Mouse (Mus musculus): ENCODE results near the gene Adal. TPM values are rescaled to one million over a fixed set of nuclear protein-coding genes. Genes with fewer than 3 reads are reported as not detected.
"Not testable (repeated sequence)": the region's sequence is repeated elsewhere in the genome, so short reads cannot be mapped to it uniquely, and the experiment has no call there.

Gene Adal
- 10 to 100 TPM; 13.4 to 18.9 (median 17.1) TPM for total RNA-seq (2022)

DNA sequence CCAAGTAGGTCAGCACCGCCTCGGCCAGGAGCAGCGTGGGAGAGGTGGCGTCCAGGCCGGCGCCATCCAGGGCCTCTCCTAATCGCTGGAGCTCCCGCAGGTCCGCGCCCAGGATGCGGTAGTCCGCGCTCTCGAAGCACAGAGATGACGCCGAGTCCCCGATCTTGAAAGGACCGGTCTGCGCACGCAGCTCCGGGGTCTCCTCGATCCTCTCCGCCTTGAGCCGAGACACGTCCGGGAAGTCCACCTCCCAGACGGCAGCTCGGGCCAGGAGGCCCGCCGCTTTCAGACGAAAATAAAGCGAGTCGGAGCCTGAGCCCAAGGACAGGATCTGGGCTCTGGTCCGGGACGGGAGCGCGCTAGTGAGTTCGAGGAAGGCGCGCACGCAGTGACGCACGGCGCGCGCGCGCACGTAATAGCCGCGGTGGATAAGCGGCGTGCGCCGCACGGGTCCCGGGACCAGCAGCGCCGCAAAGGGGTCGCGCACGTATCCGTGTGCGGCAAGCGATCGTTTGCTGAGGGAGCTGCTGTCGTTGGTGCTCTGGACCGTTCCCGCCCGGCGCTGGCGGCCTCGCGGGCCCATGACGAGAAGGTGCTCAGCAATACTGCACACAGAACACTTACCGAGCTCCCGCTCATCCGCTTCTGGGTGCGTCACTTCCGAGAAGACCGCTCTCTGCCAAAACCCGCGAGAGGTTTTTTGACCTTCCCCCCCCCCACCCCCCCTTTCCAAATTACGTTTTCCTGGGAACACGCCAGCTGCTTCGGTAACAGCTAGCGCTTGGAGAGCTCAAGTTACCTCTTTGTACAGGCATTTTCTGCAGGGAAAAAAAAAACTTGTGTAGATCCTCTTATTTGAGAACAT, at the start of gene Adal, which contains the start of gene Lcmt2:
Gene Adal (plus strand): TSS at position 411 of the 865 bp plus-strand sequence.
Gene Lcmt2 (minus strand): TSS at position 636 of the 865 bp plus-strand sequence.
- DNase-seq (ENCODE audit: low spot score in 2 of 2): peak; percentile 89

DNA sequence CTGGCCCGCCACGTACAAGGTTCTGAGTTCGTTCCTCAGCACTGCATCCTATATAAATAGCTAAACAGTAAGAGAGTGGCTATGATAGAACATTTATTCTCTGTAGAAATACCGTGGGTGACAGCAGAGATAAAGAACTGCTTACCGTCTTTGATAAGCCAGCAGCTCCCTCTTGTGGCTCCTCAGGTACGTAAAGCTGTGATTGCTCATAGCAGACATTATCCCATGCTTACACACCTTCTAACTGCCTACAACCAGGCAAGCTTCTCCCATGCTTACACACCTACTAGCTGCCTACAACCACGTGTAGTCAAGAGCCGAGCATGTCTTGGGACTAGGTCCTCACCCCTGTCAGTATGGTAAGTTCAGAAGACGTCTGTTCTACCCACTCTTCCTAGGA, 38.2 kb upstream of the Adal start:
- DNase-seq (ENCODE audit: low spot score in 2 of 2): peak; percentile 8 to 25

DNA sequence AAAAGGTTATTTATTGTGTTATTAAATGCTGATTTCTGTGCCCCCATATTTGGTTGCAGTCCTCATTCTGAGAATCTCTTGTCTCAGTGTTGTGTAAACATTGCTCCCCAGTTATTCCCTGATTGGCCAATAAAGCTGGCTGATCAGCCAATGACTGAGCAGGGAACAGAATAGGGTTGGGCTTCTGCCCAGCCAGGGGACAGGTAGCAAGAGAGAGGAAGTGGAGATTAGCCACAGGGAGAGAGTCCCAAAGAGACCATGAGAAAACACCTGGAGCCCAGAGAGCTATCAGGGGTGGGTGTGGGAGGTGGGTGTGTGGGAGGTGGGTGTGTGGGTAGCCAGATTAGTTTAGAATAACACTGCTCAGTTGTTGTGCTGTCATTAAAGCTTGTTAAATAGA, 34.3 kb upstream of the Adal start:
- DNase-seq (ENCODE audit: low spot score in 2 of 2): no peak

DNA sequence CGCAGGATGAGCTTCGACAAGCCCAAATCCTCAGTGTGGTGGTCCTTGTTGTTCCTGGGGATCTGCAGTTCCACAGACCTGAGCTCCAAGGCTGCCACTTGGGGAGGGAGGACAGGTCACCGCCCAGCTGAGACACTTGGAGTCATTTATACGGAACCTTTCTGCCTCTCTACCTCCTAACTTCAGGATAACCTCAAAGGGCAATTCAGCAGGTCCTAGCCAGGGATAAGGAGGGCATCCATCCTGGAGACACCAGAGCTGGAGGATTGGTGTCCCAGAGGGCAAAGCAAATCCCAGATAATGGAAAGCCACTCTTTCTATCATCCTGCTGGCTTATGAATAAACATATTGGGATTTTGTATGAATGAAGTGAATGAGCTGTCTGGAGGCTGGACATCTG, 30.5 kb upstream of the Adal start, which contains the start of gene Tgm7:
Gene Tgm7 (minus strand): TSS at position 101 of the 400 bp plus-strand sequence.
- DNase-seq (ENCODE audit: low spot score in 2 of 2): no peak

DNA sequence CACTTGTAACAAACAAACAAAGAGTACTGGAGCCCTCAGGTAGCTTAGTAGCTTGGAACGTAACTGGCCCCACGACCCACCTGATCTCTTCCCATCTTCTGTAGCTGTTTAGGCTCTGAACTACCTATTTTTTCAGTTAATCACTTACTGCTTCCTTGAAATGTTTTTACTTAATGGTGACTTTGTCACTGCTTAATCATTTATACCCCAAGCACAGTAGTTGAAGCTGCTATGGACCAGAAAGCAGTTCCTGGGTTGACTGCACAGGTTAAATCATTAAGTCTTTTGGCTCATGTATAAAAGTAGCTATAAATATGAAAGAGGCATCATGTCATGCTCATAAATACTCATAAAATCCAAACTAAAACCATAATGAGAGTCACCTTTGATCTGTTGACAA, 24.8 kb upstream of the Adal start:
- DNase-seq (ENCODE audit: low spot score in 2 of 2): no peak

DNA sequence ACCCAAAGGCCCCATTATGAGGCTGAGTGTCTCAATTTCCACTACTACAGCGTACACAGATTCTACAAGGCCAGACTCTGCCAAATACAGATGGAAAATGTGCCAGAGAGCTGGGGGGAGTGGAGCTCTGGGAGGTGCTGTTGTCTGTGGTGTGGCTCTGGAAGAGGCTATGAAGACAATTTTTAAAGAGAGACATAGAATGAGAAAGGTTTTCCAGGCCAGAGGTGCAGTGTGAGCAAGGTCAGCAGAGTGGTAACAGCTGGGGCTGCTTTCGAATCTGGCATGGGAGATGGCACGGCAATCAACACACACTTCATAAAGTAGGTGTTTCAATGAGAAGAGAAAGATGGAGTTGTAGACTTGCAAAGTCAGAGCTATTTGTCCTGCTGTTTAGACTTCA, 21.0 kb upstream of the Adal start:
- no peak for DNase-seq (ENCODE audit: low spot score in 2 of 2)

DNA sequence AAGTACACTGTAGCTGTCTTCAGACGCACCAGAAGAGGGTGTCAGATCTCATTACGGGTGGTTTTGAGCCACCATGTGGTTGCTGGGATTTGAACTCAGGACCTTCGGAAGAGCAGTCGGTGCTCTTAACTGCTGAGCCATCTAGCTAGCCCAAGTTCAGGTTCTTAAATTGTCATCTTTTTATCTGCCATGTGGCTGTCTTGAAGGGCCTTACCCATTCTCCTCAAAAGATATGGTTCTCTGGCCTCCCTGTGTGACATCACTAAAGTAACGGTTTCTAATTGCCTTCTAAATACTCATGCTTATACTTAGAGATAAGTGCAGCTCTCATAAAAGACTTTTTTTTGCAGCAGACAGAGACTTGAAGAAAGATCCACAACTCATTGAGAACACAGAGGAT, 13.9 kb upstream of the Adal start:
- not testable (repeated sequence) for DNase-seq (ENCODE audit: low spot score in 2 of 2)

DNA sequence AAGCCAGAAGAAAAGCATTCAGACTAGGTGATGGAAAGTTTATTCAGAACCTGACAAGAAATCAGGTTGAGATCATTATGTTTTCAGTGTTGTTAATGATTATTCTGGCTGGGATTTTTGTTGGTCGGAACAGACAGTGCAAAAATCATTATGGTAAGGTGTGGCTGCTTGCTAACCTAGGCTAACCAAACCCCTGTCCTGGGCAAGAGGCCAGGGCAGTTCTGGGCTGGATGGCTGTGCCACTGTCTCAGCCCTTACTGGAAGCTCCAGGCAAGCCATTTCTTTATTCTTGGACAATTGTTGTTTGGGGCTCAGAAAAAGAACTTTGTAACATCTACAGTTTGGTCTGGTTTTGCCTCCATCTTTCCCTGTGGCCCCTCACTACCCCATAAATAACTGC, 12.7 kb upstream of the Adal start:
- DNase-seq (ENCODE audit: low spot score in 2 of 2): no peak

DNA sequence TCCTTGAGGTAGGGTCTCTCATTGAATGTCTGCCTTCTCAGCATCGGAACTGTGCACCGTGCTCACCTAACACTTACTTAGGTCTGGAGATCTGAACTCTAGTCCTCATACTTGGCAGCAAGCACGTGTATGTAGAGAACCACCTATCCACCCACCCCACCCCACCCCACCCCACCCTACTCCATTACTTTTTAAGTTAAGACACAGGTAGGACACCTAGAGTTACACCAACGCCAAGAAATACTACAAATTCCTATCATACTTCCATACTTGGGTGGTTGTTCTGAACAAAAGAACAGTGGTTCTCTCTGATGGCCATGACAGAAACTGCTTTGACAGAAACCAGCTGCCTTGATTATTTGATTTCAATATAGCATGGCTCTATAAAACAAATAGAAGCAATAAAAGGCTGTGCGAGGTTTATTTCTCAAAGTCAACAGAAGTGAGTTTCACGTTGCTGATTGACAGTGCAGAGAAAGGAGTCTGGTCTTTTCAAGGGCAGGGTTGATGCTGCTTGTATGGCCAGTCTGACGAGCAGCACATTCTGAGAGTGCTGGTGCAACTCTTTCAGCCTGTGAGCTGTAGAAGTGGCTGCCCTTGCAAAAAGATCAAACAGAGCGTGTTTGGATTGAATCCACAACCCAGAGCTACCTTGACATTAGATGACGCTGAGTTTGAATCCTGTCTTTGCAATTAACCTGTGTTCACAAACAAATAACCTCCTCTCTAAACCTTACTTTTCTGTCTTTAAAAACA, 11.2 kb upstream of the Adal start:
- DNase-seq (ENCODE audit: low spot score in 2 of 2): no peak

DNA sequence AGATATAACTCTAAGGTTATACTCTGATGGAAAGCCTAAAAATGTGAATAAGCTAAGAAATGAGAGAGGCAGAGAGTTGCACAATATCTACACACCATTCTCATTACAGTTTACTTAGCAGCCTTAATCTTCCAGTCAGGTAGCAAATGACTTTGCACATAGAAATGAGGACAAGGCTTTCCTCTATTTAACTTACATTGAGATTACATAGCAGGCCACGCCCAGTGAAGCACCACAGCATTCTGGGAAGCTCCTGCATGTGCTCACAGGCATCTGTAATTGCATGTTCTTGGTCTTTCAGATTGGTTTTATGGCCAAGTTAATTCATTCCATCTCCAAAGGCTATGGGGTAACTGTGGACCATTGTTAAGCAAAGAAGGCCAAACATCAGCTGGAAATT, 7.4 kb upstream of the Adal start:
- no peak for DNase-seq (ENCODE audit: low spot score in 2 of 2)

DNA sequence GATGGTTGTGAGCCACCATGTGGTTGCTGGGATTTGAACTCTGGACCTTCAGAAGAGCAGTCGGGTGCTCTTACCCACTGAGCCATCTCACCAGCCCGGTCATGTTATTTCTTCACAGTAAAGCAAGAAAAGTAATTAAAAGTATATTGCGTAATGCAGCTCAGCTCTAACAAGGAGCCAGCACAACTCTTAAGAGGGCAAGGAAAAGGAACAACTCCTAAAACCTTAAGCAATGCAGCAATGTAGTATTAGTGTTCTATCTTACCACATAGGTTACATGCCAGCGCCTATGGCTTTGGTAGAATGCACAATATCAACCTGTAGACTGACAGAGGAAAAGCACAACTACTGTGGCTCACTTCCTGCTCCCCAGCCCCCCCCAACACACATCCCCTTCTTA, 2.9 kb upstream of the Adal start:
- DNase-seq (ENCODE audit: low spot score in 2 of 2): no peak

DNA sequence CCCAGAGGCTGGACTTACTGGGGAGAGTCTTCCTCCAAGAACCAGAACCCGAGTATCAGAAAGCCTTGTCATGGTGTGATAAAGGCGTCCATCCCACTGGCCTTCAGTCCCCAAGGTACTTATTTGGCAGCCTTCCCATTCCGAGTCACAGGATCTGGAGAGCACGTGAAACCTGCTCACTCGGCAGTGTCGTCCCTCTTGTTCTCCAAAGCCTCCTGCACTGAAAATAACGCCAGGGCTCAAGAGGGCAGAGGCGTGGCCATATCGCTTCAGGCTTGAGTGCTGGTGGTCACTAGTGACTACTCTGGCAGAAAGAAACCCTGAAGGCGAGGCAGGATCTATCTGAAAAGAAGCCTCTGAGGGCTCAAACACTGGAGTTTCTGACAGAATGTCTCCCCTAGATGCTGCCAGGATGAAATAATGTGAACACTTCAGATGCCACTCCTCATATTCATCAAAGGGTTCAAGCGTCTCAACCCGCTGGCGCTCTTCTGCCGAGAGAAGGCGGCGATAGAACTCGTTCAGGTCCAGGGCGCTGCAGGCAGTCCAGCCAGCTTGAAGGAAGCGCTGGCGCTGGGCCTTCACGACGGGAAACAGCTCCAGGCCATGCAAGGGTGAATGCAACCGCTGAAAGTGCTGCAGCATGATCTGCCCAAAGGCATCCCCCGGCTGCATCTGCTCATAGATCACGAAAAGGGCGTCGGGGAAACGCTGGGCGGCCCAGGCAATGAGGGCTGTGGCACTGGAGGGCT, 786 bp upstream of the Adal start:
- peak in 1 of 2 experiments; percentile 33 for DNase-seq (ENCODE audit: low spot score in 2 of 2)

DNA sequence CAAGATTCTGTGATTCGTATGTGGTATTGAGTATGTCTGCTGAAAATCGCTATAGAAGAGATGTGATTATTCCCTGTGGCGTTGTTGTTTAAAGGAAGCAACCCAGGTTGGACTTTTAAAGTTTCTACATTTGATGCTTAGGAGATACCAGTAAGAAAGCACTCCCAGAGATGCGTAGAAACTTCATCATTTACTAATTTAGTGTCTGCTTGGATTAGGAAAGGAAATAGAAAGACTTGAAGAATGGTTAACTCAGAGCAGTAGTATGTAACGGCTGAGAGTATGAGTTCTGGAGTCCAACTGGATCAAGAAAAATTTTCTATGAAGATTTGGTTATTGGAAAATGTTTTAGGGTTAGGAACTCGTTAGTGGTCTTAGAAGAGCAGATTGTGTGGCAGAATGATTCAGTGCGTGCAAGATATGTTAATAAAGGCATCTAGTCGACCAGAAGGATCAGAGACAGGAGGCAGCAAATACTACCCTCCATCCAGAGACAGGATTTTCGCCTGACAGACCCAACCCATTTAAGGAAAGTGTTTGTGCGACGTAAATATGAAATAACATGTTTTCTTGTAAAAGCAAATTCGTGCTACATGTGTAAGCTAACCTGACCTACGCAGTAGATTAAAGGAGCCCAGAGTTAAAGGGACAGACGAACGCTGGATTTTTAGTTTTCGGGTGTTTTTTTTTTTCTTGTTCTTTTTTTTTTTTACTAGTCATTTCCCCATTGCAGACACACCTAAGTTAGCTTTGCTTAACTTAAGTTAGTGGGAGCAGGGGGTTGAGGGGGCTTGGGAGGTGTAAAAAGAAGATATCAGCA, 1.2 kb downstream of the Adal start:
- no peak for DNase-seq (ENCODE audit: low spot score in 2 of 2)

DNA sequence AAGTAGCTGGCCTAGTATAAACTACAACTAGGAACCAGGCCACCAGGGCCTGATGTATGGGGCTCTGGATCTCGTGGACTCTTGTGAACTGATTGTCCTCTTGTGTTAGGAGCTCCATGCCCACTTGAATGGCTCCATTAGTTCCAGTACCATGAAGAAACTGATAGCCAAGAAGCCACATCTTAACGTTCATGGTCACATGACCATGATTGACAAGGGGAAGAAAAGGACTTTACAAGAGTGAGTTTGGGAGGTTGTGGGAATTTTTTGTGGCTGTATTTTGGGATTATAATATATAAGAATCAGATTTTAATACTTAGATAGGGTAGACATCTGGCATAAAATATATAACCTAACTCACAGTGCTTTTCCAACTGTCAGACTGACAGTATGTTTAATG, 2.2 kb downstream of the Adal start:
- no peak for DNase-seq (ENCODE audit: low spot score in 2 of 2)

DNA sequence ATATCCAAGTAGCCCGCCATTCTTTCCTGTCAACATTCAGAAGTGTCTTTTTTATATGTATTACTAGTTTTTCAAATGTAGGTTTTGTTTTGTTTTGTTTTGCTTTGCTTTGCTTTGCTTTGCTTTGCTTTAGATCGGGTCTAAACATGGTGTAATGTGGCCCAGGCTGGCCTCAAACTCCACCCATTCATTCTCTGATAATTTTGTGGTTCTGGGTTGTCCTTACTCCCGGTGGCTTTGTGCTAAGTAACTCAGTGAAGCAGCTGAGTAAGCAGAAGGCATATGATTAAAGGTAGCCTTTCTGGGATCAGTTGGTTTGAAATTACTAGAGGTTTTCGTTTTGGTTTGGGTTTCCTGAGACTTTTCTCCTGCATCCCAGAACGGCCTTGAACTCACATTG, 9.5 kb downstream of the Adal start:
- DNase-seq (ENCODE audit: low spot score in 2 of 2): no peak

DNA sequence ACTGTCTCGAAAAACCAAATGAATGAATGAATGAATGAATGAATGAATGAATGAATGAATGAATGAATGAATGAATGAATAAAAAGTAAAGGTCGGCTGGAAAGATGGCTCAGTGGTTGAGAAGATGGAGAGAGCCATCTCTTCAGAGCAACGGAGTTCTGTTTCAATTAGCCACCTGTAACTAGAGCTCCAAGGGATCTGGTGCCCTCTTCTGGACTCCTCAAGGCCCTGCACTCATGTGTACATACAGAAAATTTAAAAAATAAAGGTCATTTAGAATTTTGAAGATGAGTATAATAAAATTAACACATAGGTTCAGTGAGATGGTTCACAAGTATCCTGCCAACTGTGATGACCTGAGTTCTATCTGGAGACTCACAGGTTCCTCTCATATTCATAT, 12.9 kb downstream of the Adal start:
- DNase-seq (ENCODE audit: low spot score in 2 of 2): no peak

DNA sequence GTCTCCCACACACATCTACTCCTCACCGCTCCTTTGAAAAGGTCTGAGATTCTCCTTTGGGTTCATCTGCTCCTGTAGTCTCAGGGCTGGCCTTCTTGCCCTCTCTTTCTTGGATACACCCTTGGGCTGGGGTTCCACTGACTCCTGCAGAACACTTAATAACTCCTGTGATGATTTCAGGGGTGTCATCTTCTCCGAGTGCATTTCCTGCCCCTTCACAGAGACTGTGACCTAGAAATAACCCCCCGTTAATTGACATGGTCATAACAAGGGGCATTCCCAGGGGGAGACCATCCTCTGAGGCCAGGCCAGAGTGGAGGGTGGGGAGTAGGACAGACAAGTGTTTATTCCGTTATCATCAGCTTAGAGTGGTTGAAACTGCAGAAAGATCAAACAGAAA, 28.9 kb downstream of the Adal start:
- no peak for DNase-seq (ENCODE audit: low spot score in 2 of 2)

DNA sequence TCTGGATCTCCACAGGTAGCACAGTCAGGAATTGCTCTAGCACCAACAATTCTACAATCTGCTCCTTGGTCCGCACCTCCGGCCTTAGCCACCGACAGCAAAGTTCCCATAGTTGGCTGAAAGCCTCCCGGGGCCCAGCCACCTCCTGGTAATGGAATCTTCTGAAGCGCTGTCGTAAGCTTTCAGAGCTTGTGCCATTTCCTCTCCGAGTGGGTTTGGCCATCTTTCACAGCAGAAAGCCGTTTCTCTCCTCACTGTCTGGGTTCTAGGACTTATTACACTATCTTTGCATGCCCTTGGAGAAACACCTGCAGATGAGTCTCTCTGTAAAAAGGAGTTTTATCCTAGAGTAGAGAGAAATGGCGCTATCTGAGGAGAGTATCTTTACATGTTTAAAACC, 29.7 kb downstream of the Adal start:
- peak in 1 of 2 experiments; percentile 9 for DNase-seq (ENCODE audit: low spot score in 2 of 2)

DNA sequence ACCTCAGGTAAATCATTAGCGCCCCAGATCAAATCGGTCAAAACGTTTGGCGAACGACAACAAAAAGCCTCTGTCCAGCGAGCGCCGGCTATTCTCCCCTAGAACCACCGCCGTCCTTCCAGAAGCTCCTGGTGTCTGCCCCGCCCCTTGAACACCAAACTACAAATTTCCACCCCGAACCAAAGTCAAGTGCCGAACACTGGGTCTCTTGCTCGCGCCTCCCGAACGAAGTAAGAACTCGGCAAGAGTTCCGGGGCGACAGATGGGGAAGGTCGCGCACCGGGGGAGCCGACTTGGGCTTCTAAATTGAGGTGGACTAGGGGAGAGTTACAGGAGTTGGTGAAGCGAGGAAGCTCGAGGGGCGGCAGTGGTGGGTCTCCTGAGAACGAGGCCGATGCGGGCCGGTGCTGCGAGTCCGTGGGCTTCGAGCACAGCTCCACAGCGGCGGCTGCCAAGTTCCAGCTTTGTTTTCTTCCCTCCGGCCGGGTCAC, 30.3 kb downstream of the Adal start, which contains the start of gene Tubgcp4:
Gene Tubgcp4 (plus strand): TSS at position 174 of the 491 bp plus-strand sequence.
- DNase-seq (ENCODE audit: low spot score in 2 of 2): no peak

DNA sequence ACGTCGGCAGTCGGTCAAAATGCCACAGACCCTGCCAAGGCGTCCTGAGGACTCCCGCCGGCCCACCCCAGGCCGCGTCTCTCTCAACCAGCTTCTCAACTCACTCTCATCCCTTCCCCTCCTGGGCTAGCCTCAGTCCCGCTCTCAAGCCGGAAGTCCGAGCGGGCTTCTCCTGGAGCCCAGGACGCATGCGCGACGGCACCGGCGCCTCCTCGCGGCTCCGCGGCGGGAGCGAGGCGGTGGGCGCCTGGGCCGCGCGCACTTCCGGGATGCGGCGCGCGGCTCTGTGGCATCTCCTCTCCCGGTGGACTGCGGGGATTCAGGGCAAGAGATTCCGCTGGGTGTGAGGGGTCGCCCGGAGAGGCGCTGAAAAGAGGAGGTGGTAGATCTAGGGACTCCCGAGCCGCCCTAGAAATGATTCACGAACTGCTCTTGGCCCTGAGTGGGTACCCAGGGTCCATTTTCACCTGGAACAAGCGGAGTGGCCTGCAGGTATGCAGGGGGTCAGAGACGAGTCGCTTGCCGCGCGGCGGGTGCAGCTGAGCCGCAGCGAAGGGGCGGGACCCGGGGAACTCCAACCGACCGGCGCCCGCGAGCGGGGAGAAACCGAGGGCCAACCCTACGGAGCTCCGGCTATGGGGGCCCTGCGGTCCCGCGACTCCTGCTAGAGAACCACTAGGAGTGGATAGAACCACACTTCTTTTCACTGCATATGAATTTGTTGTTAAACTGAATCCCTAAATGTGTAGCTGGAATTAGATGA, 30.9 kb downstream of the Adal start, which contains the start of gene Zscan29:
Gene Zscan29 (minus strand): TSS at position 146 of the 763 bp plus-strand sequence.
- DNase-seq (ENCODE audit: low spot score in 2 of 2): peak; percentile 72 to 82
